Mouse (Mus musculus): ENCODE data around the gene Vmn1r169. TPM values are rescaled to one million over a fixed set of nuclear protein-coding genes. Genes with fewer than 3 reads are reported as not detected.
"Not testable (repeated sequence)": the region's sequence is repeated elsewhere in the genome, so short reads cannot be mapped to it uniquely, and the experiment has no call there.

Vmn1r169 gene
- total RNA-seq (2017): not detected in 3 replicates

DNA sequence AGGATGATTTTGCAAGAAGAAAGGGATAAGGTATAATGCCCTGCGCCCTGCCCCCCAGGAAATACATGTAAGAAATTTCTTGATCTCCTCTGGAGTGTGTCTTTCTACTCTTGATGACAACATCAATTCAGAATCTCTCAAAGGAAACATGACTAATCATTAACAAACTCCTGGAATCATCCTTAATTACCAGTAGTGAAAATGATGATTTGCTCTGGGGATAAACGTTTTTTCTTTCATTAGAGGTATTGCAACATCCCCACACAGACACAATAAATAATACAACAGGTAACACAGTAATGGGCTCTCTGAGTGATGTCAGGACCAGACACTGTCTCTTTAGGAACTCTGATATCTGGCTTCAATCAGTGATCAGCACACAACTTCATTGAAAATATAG, at the start of gene Vmn1r169:
TSS of gene Vmn1r169 (plus strand) at position 301 of the 400 bp plus-strand sequence.
- not testable (repeated sequence) for ATAC-seq (replicated peaks; ENCODE audit: insufficient number of reproducible peaks, low FRiP score, low TSS enrichment, poor library complexity, severe bottlenecking)

DNA sequence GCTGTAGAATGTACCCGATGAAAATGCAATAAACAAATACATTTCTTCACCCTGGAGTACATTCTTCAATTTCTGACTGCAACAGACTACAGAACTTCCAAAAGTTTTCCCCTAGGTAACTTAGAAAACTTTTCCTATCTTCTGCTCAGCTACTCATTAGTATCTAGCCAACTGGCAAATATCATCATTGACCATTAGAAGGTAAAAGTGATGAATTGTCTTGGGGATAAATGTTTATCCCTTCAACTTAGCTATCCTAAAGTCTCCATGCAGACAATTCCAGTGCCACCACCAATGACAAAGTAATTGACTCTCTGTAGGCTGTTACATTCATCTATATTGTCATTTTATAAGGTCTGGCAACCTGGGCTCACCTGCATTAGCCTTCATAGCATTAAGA, 35.9 kb upstream of the Vmn1r169 start, which contains the start of gene Vmn1r168:
TSS of gene Vmn1r168 (plus strand) at position 301 of the 400 bp plus-strand sequence.
- not testable (repeated sequence) for ATAC-seq (replicated peaks; ENCODE audit: insufficient number of reproducible peaks, low FRiP score, low TSS enrichment, poor library complexity, severe bottlenecking)

DNA sequence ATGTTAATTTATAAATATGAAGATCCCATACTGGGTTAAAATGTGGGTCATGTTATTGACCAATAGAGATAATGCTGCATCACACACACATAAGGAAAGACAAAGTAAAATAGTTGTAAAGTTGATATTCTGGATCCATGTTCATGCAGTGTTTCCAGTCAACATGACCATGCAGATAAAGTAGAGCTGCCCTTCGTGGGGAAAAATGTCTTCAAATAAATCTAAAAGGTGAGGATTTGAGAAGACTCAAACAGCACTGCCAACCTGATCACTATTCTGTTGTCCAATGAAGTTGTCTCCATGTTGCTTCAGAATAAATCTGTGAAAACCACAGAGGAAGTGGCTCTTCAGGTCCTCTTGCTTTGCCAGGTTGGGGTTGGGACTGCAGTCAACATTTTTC, 30.5 kb downstream of the Vmn1r169 start, which contains the start of gene Vmn1r170:
TSS of gene Vmn1r170 (plus strand) at position 301 of the 400 bp plus-strand sequence.
- not testable (repeated sequence) for ATAC-seq (replicated peaks; ENCODE audit: insufficient number of reproducible peaks, low FRiP score, low TSS enrichment, poor library complexity, severe bottlenecking)

Other genes with a start within 250 kb of the Vmn1r169 start
- not detected in 3 replicates for gene Nlrp5, start 189.6 kb upstream of the Vmn1r169 start, total RNA-seq (2017)
- gene Vmn1r167, start 68.3 kb upstream of the Vmn1r169 start, total RNA-seq (2017): 0.32 TPM in 1 of 3 replicates, not detected in the others
- gene Vmn1r168, start 35.8 kb upstream of the Vmn1r169 start, total RNA-seq (2017): not detected in 3 replicates
- gene Vmn1r170, start 30.6 kb downstream of the Vmn1r169 start, total RNA-seq (2017): not detected in 3 replicates
- gene Vmn1r171, start 55.2 kb downstream of the Vmn1r169 start, total RNA-seq (2017): 0.39 TPM in 1 of 3 replicates, not detected in the others
- not detected in 3 replicates for gene Vmn1r172, start 82.8 kb downstream of the Vmn1r169 start, total RNA-seq (2017)
- not detected in 3 replicates for gene Vmn1r173, start 125.2 kb downstream of the Vmn1r169 start, total RNA-seq (2017)
- not detected in 3 replicates for gene Vmn1r174, start 176.7 kb downstream of the Vmn1r169 start, total RNA-seq (2017)
- not detected in 3 replicates for gene Vmn1r175, start 235.1 kb downstream of the Vmn1r169 start, total RNA-seq (2017)

Measured in monocyte, adult 5-6 weeks (primary cell).